Mouse (Mus musculus) left cerebral cortex, adult 2 months (tissue): ENCODE measurements around the gene Akt1s1. TPM values are rescaled to one million over a fixed set of nuclear protein-coding genes. Genes with fewer than 3 reads are reported as not detected.

Experiments used
- DNase-seq, 2 experiments: peaks; one replicate each; pipeline ENCODE4 v3.0.0; 2021 to 2022; ENCODE audit warnings: low spot score in 2 of 2, mixed read lengths in 1 of 2; ENCODE audit errors: extremely low spot score in 1 of 2
- H3K27ac ChIP-seq: fragments of 200-600 bp; 2 replicates; pipeline ENCODE4 v1.8.1; 2022
- H3K4me3 ChIP-seq: fragments of 200-600 bp; 2 replicates; pipeline ENCODE4 v1.8.1; 2022
- CTCF ChIP-seq: fragments of 200-600 bp; IDR thresholded peaks from 2 replicates; pipeline ENCODE4 v1.8.1; 2022; ENCODE audit warnings: antibody characterized with exemption, mild to moderate bottlenecking, moderate library complexity
- intact Hi-C: fragments of 180-260 bp; cut with DNase I; formaldehyde crosslinking; loops from one replicate; pipeline ENCODE4 v1.15.1; 2025
- long read RNA-seq, 2 experiments: library from polyadenylated mRNA; stranded (forward); transcript quantifications; one replicate each; pipeline ENCODE4 v2.0.0; 2021; ENCODE audit warnings: borderline mapping rate in 2 of 2
- total RNA-seq, 2 experiments: library from RNA; stranded (reverse); gene quantifications; 2 replicates each; pipeline ENCODE4 v1.2.3; 2021

The Akt1s1 gene
- total RNA-seq: 10 to 100 TPM; 69.7 to 77.0 TPM
- long read RNA-seq, experiment 1, transcript Akt1s1-204 (5 exons, 1,812 nt): major isoform, 15 of 40 reads
- long read RNA-seq, experiment 1, transcript Akt1s1-203 (5 exons, 1,160 nt): minor isoform, 7 of 40 reads
- long read RNA-seq, experiment 1, partial matches to known transcripts: 6 of 40 reads
- long read RNA-seq, experiment 1, other reads (novel, unspliced or antisense): 10 of 40 reads
- long read RNA-seq, experiment 2, transcript Akt1s1-204 (5 exons, 1,812 nt): major isoform, 9 of 26 reads
- long read RNA-seq, experiment 2, transcript Akt1s1-203 (5 exons, 1,160 nt): minor isoform, 5 of 26 reads
- long read RNA-seq, experiment 2, partial matches to known transcripts: 5 of 26 reads
- long read RNA-seq, experiment 2, other reads (novel, unspliced or antisense): 6 of 26 reads

DNA sequence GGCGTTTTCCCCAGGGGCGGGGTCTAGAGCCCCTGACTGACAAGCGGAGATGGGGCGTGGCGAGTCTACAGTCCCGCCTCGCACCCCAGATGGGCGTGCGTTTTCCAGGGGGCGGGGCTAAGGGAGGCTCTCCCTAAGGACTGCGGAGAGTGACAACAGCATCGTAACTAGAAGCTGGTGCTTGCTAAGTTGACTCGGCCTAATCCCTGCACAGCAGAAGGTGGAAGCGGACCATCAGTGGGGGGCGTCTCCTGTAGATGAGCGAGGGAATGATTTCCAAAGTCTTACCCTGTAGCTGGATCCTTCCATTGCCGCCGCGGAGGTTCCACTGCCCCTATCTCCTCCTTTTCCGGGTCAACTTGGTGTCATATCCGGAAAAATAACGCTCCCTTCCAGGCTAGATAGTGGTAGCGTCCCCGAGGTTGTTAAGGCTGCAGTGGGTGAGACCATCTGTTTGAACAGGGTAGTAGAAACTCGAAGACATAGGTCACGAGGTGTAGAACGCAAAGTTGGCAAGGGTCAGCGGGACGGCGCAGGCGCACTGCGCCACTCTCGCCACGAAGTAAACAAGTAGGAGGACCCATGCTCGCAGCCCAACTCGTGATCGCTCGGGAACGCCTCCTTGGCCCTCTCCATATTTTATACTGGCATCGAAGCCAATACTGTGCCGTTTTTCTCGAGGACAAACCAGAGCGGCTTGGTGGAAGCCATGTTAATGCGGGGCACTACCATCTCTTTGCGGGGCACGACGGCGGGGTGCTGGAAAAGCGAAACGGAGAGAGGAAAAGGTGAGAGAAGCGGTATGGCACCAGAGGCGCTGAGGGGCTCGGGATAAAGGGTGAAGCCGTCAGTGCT is at the start of gene Akt1s1, which contains the start of gene Tbc1d17:
Akt1s1 (plus strand) TSS at position 431 of the 855 bp plus-strand sequence.
Tbc1d17 (minus strand) TSS at position 519 of the 855 bp plus-strand sequence.
- H3K27ac ChIP-seq: peak within 1 kb of the TSS; percentile 99
- no peak for TF ChIP-seq CTCF
- peak; percentile 98 to 99 for DNase-seq
- intact Hi-C loops: loop anchor here (1.0 to 2.0 kb wide), 2 partner anchors 30 to 44 kb away; partner anchors contain the start of gene Med25
- H3K4me3 ChIP-seq: peak within 1 kb of the TSS; percentile 68

DNA sequence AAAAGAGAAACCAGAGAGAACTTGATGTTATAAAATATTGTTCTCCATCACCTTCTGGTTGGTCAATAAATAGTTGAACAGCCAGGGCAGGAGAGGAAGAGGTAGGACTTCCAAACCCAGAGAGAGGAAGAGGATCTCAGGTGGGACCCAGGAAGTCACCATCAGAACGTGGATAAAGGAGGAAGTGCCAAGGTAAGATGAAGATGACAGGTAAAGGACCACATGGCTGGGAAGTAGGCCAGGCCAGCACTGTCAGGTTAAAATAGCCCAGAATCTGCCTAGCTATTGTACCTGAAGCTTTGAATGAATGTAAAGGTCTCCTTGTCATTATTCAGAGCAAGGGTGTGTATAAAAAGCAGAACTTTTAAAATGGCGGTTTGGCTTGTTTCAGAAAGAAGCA is 39.9 kb upstream of the Akt1s1 start:
- intact Hi-C loops: loop anchor here (10.0 kb wide), 1 partner anchor 194 kb away; no protein-coding TSS in a partner anchor
- H3K4me3 ChIP-seq: no peak overlapping the region
- H3K27ac ChIP-seq: no peak overlapping the region
- DNase-seq: peak in 1 of 2 experiments; percentile 1
- TF ChIP-seq CTCF: no peak

DNA sequence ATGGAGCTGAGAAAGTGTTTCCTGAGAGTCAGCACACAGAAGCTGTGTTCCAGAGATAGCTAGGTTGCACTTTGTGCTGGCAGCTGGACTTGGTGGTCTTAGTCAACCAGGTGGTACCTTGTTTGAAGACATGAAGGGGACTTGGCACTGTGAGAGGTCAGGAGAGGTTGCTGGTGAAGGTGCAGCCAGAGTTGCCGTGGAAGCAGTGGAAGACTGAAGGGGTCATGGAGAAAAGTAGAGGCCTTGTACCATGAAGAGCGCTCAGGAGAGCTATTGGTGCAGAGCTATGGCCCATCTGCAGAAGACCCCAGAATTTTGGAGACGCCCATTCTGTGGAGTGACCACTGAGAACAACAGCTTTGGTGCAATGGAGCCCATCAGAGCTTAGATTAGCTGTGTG is 39.3 kb upstream of the Akt1s1 start:
- intact Hi-C loops: loop anchor here (10.0 kb wide), 1 partner anchor 195 kb away; no protein-coding TSS in a partner anchor
- TF ChIP-seq CTCF: no peak
- DNase-seq: peak in 1 of 2 experiments; percentile 2
- no peak overlapping the region for H3K27ac ChIP-seq
- no peak overlapping the region for H3K4me3 ChIP-seq

DNA sequence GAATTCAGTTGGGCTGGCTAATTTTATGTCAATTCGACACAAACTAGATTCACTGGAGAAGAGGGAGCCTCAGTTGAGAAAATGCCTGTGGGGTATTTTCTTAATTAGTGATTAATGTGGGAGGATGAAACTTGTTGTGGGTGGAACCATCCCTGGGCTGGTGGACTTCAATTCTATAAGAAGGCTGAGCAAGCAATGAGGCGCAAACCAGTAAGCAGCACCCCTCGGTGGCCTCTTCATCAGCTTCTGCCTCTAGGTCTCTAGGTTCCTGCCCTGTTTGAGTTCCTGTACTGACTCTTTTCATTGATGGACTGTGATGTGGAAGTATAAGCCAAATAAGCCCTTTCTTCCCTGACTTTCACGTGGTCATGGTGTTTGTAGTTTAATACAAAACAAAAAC is 38.4 kb upstream of the Akt1s1 start:
- intact Hi-C loops: no loop called here
- no peak for TF ChIP-seq CTCF

DNA sequence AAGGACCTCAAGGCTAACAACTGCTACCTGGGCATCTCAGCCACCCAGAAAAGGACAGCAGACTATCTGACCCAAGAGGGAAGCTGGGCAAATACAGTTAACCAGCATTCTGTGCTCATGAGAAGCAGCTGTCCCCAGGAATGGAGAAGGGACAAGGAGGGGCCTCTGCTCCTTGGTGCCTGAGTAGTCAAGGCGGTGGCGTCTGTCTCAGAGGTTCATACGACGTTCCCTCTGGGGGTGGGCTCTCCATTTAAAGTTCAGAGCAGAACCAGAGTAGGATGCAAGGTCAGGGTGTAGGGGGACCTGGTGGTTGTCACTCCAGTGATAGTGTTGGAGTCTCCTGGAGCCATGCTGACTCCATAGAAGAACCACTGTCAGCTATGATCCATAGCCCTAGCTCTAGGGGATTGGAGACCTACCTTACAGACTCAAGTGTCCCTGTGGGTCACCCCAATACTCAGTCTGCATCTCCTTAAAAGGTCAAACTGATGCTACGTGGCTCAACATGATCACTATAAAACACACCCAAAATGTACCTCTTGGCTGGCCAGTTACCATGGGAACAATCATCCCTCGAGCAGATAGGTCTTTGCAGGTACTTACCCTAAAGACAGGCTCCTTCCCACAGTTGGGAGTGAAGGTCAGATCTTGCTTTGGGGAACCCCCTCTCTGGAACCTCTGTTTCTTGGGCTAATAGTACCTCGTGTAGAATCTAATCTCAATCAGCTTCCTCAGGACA is 37.8 kb upstream of the Akt1s1 start:
- peak in 1 of 2 experiments; percentile 3 for DNase-seq
- intact Hi-C loops: no loop called here
- H3K4me3 ChIP-seq: no peak overlapping the region
- TF ChIP-seq CTCF: no peak
- H3K27ac ChIP-seq: no peak overlapping the region

More for the DNA sequence above, 38.4 kb upstream of the Akt1s1 start:
- no peak overlapping the region for H3K27ac ChIP-seq
- no peak overlapping the region for H3K4me3 ChIP-seq
- peak in 1 of 2 experiments; percentile 2 for DNase-seq

DNA sequence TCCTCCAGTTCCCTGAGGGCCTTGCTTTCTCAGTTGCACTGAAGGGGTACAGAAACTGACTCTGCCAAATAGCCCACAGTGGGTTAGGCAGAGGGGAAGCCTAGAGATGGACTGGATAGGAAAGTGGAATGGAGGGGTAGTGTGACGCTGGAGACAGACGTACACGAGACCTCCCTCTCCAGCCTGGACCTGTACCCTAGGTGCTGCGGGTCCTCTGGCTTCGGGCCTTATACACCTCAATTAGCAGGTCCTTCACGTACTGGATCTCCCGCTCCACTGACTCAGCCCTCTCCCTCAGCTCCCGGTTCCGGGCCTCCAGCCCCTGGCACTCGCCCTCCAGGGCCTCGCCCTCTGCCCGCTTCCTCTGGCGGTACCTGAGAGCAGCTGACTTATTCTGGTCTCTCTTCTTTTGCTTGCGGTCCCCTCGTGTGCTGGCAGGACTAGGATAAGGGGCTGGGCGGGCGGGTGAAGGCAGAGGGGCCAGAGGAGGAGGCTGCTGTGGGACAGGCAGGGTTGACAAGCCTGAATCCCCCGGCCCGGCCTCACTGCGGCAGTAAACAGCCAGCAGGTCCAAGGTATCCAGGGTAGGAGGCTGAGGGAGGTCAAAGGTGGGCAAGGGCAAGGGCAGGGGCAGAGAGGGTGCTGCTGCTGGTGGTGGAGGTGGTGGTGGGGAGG is 36.0 kb upstream of the Akt1s1 start:
- Histone ChIP-seq H3K4me3 (no peak overlapping the region), H3K27ac (no peak overlapping the region)
- DNase-seq: peak in 1 of 2 experiments; percentile 7
- no peak for TF ChIP-seq CTCF
- intact Hi-C loops: no loop called here

DNA sequence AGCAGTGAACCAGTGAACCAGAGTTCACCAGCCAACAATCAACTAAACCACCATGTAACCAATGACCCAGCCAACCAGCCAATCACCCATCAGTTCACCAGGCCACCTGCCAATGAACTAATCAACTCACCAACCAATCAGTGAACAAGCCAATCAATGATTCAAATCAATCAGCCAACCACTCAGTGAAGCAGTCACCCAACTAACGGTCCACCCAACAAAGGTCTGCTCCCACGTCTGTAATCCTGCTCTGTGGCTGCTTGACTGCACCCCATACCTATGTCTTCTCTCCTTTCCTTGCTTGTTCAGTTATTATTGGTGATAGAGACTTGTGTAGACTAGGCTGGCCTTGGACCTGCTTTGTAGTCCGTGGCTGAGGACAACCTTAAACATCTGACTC is 34.8 kb upstream of the Akt1s1 start:
- Histone ChIP-seq H3K27ac (no peak overlapping the region), H3K4me3 (no peak overlapping the region)
- peak in 1 of 2 experiments; percentile 3 for DNase-seq
- intact Hi-C loops: loop anchor here (2.0 kb wide), 1 partner anchor 65 kb away; the partner anchor contains the start of gene Vrk3
- TF ChIP-seq CTCF: no peak

DNA sequence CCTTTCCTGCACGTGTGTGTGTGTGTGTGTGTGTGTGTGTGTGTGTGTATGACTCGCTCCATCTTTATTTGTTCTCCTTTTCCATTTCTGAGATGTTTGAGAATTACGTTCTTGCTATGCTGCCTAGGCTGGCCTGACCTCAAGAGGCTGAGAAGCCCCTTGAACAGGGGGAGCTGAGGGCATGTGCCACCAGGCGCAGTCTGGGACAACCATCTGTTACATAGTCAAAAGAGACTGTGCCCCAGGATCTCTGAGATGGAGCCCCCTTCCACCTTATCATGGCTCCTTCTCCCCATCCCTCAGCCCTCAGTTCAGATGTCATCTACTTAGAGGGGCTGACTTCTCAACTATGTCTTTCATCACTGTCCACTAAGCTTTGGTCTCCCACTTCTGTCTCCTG is 34.4 kb upstream of the Akt1s1 start:
- no peak for TF ChIP-seq CTCF
- intact Hi-C loops: loop anchor here (2.0 kb wide), 1 partner anchor 66 kb away; the partner anchor contains the start of gene Vrk3
- DNase-seq: peak in 1 of 2 experiments; percentile 5
- Histone ChIP-seq H3K4me3 (no peak overlapping the region), H3K27ac (no peak overlapping the region)

DNA sequence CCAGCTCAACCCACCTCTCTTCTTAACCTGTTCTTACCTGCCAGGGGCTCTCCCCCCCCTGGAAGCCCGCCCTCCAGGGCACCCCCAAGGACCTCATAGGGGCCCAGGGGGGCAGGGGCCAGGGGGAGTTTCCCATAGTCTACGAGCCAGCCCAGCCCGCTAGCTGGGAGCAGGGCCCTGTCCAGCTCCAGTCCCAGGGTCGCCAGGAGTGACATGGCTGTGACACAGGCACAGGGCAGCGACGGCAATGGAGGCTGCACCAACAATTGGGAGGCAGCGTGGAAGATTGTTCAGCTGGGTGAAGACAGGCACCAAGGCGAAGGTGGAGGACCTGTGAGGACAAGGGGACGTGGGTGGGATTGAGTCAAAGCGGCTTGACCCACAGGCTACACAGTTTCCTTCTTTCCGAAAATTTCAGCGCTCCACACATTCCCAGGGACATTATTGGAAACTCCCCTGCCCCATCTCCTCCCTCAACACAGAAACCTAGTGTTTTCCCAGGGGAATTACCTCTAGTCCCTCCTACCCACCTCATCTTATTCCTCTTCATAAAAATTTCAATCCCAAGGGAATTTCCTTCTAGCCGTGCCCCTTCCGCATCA is 33.7 kb upstream of the Akt1s1 start:
- H3K27ac ChIP-seq: no peak overlapping the region
- DNase-seq: peak in 1 of 2 experiments; percentile 17
- intact Hi-C loops: loop anchor here (2.0 kb wide), 1 partner anchor 66 kb away; the partner anchor contains the start of gene Vrk3
- H3K4me3 ChIP-seq: peak overlapping the region; percentile 71
- no peak for TF ChIP-seq CTCF
